Mouse (Mus musculus): ENCODE measurements around the gene Bmper.

Bmper gene

DNA sequence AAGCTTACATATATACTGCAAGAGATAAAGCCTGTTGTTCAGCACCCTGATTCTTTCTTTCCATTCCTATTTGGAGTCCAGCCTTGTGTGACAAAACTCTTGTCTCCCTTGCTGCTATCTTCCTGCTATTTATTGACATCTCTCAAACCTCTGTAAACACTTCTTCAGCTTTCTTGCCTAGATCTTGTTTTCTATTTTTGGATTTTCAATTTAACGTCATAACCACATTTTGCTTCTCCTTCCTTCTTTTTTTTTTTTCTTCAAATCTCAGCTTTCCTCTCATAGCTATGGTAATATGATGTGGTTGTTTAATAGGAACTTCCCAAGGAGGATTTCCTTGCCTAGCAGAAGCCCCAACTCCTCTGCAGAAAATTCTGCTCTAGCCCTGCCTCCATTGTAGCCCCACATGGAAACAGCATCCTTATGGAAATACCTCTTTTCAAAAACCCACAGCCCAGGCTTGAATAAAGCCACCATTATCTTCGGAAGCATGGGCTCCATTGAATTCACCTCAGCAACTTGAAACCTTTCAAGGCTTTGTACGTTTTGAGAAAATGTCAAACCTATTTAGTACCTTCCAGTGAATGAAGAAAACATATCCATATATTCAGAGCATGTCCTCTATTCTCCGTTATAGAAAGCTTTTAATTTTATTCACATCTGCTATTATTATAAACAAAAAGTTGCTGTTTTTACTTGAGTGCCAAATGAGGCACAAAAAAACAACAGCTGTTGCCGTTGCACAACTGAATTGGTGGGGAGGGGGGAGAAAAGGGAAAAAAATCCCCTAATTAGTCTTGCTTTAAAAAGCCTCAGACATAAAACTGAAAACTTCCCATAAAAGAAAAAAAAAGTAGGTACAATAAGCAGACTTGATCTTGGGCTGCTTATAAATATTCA lies 155.2 kb downstream of the Bmper start:
- no peak for DNase-seq

GRCm38 (mm10) chr9:23378731-23379170 lies 155.9 kb downstream of the Bmper start:
- DNase-seq, result peak; percentile 20

GRCm38 (mm10) chr9:23380171-23380835 lies 157.4 kb downstream of the Bmper start:
- DNase-seq, result no peak

GRCm38 (mm10) chr9:23383291-23383690 lies 160.4 kb downstream of the Bmper start:
- DNase-seq, result peak; percentile 94

DNA sequence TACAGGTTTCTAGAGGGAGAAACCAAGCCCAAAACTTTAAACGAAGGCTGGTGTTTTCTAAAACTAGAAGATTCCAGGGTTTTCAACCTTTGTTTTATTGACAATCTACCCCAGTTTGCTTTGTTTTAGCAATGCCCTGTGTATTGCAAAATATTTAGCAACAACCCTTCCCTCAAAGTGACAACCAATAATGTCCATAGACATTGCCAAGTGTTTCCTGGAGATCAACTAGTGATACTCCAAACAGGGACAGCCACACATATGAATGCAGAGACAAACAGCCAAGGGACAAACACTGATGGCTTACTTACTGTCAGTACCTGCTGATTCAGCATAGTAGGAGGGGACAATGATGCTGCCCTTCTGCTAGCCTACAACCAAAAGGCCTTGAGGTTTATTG lies 161.0 kb downstream of the Bmper start:
- peak; percentile 33 for DNase-seq

DNA sequence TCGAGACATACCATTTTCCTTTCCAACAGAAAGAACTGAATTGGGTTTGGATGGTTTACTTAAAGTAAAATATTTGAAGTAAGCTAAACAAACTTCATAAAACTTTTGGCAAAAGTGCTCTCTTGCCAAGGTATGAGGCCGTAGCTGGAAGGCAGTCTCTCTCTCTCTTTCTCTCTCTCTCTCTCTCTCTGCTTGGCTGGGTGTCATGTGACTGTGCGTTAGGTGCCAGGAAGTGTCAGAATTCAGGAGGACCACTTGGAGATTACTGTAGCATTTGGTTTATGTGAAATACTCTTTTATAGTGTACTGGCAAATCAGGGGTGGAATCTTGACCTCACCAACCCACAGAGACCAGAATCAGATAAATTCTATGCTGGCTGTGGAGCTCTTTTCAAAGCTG lies 162.0 kb downstream of the Bmper start:
- DNase-seq, result no peak

DNA sequence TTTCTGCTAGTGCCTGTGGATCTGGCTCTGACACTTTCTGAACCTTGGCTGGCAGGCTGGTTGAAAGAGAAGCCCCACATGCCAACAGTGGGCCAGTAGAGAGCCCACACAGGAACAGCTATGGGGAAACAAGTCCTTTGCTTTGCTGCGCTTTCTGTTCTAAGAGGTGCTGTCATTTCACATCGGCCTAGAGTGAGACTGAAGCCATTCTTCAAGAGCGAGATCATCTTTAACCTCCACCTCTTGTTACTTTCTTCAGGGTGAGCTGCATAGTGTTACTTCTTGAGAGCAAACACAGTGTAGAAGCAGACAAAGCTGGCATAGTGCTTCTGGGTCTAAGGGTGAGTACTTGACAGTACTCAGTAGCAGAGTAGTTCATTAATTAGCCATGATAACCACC lies 163.3 kb downstream of the Bmper start:
- DNase-seq, result no peak

- DNase-seq, result no peak
These were observed 167.2 kb downstream of the Bmper start for GRCm38 (mm10) chr9:23390118-23390517.

DNA sequence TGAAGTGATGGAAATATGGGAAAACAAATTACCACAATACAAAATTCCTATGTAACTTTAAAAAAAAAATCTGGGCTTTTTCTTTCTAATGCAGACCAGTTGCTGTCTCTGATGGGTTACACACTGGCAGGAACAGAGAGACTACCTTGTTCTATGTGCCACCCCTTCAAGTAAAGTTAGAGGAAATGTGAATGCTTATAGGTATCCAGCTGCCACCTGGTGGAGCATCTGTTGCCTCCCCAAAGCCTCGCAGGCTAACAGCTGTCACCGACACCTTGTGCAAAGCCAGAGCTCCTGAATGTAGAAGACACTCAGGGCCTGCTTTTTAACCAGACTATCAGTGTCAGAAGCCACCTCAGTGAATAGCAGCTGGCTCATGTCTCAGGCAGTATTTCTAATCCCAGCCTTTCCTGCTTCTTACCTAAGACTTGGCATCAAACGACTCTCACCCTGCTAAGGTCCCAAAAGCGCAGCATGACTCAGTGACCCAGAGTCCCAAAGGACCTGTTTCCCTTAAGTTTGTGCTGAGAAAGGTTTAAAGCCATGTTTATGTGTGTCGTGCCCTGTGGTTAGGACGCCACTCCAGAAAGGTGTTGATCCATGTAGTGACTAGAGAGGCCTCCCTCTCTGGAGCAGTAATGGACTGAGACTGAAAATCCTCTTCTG lies 171.9 kb downstream of the Bmper start:
- no peak for DNase-seq

DNA sequence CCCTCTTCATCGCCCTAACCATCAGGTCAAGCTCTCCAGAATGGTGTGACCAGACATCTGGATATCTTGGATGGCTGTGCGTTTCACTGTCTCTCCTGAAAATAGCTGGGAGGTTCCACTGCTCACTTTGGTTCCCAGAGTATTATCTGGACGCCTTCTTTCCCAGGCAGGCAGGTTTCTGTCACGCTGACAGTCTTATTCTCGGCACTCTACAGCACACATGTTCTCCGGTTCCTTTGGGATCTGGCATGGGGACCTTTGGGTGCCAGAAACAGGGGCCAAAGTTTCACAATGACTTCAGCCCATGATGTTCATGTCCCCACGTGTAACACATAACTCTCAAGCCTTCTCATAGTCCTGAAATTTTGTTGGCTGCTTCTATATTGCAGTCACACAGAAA lies 173.3 kb downstream of the Bmper start:
- DNase-seq, result no peak

DNA sequence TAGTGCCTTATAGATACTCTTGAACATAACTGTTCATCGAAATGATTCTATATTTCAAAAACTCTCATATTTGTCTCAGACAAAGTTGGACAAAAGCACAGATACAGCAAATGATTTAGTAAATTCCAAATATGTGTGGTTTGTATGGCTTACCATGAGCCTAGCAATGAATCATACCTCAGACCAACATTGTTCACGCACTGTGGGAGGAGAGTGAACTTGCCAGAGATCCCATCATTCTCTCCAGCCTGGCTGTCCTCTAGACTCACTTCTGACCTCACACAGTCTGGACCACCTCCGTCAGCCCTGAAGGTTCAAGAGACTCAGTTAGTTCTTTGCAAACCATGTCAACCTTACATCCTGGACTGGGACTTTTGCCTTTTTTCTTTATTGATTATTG lies 175.0 kb downstream of the Bmper start:
- no peak for DNase-seq

GRCm38 (mm10) chr9:23399638-23400284 lies 176.9 kb downstream of the Bmper start:
- no peak for DNase-seq

- DNase-seq, result no peak
These were observed 184.5 kb downstream of the Bmper start for GRCm38 (mm10) chr9:23407416-23407815.

- DNase-seq, result peak; percentile 16
These were observed 185.3 kb downstream of the Bmper start for GRCm38 (mm10) chr9:23407935-23408781.

GRCm38 (mm10) chr9:23410567-23410966 lies 187.7 kb downstream of the Bmper start:
- DNase-seq, result no peak

DNA sequence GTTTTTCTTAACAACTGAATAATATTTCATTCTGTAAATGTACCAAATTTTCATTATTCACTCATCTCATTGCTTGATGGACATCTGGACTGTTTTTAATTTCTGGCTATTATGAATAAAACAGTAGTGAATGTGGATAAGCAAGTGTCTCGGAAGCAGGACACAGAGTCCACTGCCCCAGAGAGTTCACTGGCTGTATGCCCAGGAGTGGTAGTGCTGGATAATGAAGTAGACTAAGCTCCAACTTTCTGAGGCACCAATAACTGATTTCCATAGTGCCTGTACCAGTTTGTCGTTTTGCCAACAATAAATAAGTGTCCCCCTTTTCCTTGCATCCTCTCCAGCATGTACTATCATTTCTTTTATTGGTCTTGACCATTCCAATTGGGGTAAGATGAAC lies 190.1 kb downstream of the Bmper start:
- DNase-seq, result no peak

DNA sequence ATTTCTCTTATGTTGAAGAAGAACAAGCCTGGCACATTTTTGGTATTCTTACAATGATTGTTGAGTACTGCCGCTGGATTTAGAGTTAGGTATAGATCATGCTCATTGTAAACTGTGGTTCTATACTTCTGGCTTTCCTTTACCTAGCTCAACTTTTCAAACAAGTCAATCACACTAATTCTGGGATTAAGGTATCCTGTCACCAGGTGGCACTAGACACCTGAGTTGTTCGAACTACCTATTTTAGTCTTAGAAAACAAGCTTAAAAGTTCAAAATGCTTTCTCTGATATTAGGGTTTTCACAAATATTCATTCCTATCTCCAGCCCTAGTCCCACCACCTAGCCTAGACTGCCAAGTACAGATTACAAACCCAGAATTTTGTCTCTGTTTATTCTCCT lies 196.2 kb downstream of the Bmper start:
- DNase-seq, result no peak

DNA sequence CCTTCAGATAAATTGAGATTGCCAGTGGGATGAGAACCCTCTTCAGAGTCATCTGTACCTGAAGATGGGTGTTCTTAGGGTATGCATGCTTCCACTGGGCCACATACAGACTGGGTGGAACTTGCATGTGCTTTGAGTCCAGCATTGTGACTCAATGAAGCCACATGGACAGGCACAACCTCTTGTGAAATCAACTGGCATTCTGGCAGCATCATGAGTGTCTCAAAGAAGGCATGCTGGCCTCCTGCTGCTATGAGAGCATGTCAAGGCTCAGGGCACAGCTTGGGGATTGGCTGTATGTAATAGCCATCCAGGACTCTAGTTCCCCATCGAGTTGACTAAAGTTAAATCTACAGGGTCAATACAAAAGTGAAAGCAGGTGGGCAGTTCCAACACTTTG lies 200.9 kb downstream of the Bmper start:
- no peak for DNase-seq

DNA sequence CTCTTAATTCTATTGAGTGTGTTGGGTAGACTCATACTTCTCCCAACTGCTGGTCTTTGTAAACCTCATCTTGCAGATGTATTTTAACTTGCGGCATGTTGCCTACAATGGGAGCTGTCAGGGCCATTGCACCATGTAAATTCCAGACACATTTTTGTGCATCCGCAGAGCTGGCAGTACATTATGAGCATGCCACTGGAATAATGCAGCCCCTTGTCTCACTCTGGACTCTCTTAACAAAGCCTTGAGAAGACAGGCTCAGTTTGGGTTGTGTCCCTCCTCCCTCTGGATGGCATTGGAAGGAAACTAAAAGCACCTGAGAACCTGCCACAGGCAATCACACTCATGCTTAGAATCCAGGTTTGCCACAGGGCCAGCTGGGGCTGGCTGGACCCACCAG lies 209.8 kb downstream of the Bmper start:
- DNase-seq, result no peak

- DNase-seq, result no peak
These were observed 210.4 kb downstream of the Bmper start for GRCm38 (mm10) chr9:23433238-23433637.

DNA sequence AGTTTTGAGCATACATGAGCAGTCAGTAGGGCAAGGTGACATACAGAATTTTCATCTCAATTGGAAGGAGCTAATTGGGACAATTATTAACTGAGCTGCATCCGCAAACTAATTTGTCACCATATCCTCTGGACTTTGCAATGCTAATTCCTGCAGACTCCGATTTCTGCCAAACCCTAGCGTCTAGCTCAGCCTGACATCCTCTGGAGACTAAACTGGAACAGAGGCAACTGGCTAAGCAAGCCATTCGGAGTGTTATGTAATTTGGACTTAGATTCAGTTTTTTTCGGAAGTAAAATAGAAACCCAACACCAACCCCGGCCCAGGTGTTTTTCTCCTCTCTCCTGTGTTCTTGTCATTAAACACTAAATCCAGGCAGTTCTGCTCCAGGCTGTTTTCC lies 213.9 kb downstream of the Bmper start:
- DNase-seq, result no peak

GRCm38 (mm10) chr9:23438662-23439061 lies 215.8 kb downstream of the Bmper start:
- no peak for DNase-seq

Data from cerebellum, adult 9-11 months (tissue).